Mouse (Mus musculus) hindbrain, embryonic 16.5 days (tissue): ENCODE data around the gene Gm14401. TPM values are rescaled to one million over a fixed set of nuclear protein-coding genes. Genes with fewer than 3 reads are reported as not detected.
"Not testable (repeated sequence)": the region's sequence is repeated elsewhere in the genome, so short reads cannot be mapped to it uniquely, and the experiment has no call there.

ENCODE experiments used
- ATAC-seq: fragments of 200-750 bp; cut with Nextera tagmentation; 2 replicates; pipeline ENCODE4 v1.8.0; 2017; ENCODE audit warnings: moderate TSS enrichment, moderate library complexity
- H3K27ac ChIP-seq: fragments of 300-500 bp; sonication (generic); 2 replicates; pipeline ENCODE4 v1.5.1; 2014; ENCODE audit warnings: low read depth, mild to moderate bottlenecking, control low read depth, low read length, moderate library complexity
- H3K27me3 ChIP-seq: fragments of 300-500 bp; sonication (generic); replicated peaks from 2 replicates; pipeline ENCODE4 v1.6.1; 2014; ENCODE audit warnings: low read length; ENCODE audit not compliant: control insufficient read depth, insufficient read depth
- H3K36me3 ChIP-seq: fragments of 300-500 bp; sonication (generic); 2 replicates; pipeline ENCODE4 v1.6.1; 2014; ENCODE audit warnings: mild to moderate bottlenecking, low read length, moderate library complexity, mixed read lengths; ENCODE audit not compliant: control insufficient read depth, insufficient read depth
- H3K4me1 ChIP-seq: fragments of 300-500 bp; sonication (generic); 2 replicates; pipeline ENCODE4 v1.6.1; 2014; ENCODE audit warnings: low read depth, low read length; ENCODE audit not compliant: control insufficient read depth, insufficient read depth
- H3K4me2 ChIP-seq: fragments of 300-500 bp; sonication (generic); 2 replicates; pipeline ENCODE4 v1.6.1; 2014; ENCODE audit warnings: mild to moderate bottlenecking, low read length, control low read depth, moderate library complexity
- H3K4me3 ChIP-seq: fragments of 300-500 bp; sonication (generic); 2 replicates; pipeline ENCODE4 v1.5.1; 2014; ENCODE audit warnings: mild to moderate bottlenecking, low read length, control low read depth, moderate library complexity
- H3K9ac ChIP-seq: fragments of 300-500 bp; sonication (generic); 2 replicates; pipeline ENCODE4 v1.6.1; 2014; ENCODE audit warnings: low read depth, mild to moderate bottlenecking, control low read depth, low read length, moderate library complexity
- H3K9me3 ChIP-seq: fragments of 300-500 bp; sonication (generic); 2 replicates; pipeline ENCODE4 v1.6.1; 2014; ENCODE audit warnings: mild to moderate bottlenecking, low read length, moderate library complexity; ENCODE audit not compliant: control insufficient read depth
- WGBS: fragments of 180-500 bp; shearing (Covaris S2); extraction: QIAGEN DNeasy Blood & Tissue Kit; methylation state at CpG from one replicate; pipeline ENCODE4 v1.1.7; 2014; 5-methylcytosine and 5-hydroxymethylcytosine counted together
- polyA plus RNA-seq: library from polyadenylated mRNA; unstranded; fragments of >200 nt; fragmentation: Nextera tagmentation; extraction: Ambion mirVana; gene quantifications from 2 replicates; pipeline ENCODE4 v1.2.1, GENCODE M21; 2015

Gene Gm14401
- polyA plus RNA-seq: 0.18 TPM in 1 of 2 replicates, not detected in the other

- WGBS: 71% methylated on average over 7 of the region's 7 CpGs
- not testable (repeated sequence) for ATAC-seq, H3K27ac ChIP-seq, H3K27me3 ChIP-seq, H3K4me2 ChIP-seq, H3K4me3 ChIP-seq, H3K9ac ChIP-seq, H3K36me3 ChIP-seq, H3K9me3 ChIP-seq, H3K4me1 ChIP-seq
These were observed at the start of gene Gm14401 for GRCm38 (mm10) chr2:177073432-177074423. Gene Gm14401, plus strand, starts transcription at chr2:177074320.

DNA sequence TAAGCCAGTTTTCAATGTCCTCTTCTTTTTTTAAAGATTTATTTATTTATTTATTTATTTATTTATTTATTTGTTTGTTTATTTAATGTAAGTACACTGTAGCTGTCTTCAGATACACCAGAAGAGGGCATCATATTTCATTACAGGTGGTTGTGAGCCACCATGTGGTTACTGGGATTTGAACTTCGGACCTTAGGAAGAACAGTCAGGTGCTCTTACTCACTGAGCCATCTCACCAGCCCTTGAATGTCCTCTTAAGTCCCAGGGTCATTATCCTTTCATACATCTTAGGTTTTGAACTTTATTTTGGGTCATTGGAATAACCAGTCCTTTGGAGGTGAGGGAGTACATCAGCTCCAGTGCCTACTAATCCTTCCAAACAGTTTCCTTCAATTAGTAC lies 1.3 kb upstream of the Gm14401 start:
- not testable (repeated sequence) for H3K9ac ChIP-seq, H3K4me3 ChIP-seq, H3K27ac ChIP-seq, H3K4me1 ChIP-seq, ATAC-seq, H3K27me3 ChIP-seq, H3K9me3 ChIP-seq, H3K4me2 ChIP-seq, H3K36me3 ChIP-seq
- WGBS: 92% methylated on average over 1 of the region's 1 CpGs

- not testable (repeated sequence) for H3K9me3 ChIP-seq, H3K4me1 ChIP-seq, H3K36me3 ChIP-seq, H3K27me3 ChIP-seq, H3K9ac ChIP-seq, H3K4me2 ChIP-seq, H3K4me3 ChIP-seq, ATAC-seq, H3K27ac ChIP-seq
These were observed 895 bp downstream of the Gm14401 start for GRCm38 (mm10) chr2:177075015-177075414.

DNA sequence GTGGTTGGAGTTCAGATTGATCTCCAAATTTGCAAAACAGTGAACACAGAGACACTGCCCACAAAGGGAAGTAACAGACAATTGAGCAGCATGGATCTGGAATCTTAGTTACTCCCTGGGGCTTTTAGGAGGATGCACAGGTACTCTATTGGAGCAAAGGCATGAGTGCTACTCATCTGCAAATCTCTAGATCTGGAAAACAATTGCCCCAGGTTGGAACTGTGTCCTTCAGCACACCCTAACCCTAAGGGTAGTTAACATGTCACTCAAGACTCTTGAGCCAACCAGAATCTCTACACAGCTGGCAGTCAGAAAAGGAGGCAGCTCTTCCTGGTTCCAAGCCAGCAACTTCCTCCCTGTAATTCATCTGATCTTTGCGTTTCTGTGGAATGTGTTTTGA lies 5.7 kb downstream of the Gm14401 start:
- H3K4me3 ChIP-seq, H3K4me2 ChIP-seq, H3K9me3 ChIP-seq, H3K9ac ChIP-seq, H3K27ac ChIP-seq, ATAC-seq, H3K27me3 ChIP-seq, H3K4me1 ChIP-seq, H3K36me3 ChIP-seq: not testable (repeated sequence)
- WGBS: 88% methylated on average over 1 of the region's 1 CpGs

DNA sequence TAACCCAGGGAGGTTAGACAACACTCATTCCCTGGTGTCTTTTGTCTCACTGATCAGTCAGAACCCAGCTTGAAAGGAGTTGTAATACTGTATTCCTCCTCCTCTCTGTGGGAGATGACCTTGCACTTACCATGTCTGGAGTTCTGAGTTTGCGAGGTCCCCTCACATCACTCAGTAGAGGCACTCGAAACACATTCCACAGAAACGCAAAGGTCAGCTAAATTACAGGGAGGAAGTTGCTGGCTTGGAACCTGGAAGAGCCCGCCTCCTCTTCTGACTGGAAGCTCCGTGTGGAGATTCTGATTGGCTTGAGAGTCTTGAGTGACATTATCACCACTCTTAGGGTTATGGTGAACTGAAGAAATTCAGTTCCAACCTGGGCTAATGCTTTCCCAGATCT lies 35.0 kb downstream of the Gm14401 start:
- not testable (repeated sequence) for H3K9me3 ChIP-seq, H3K36me3 ChIP-seq, H3K27me3 ChIP-seq, H3K4me3 ChIP-seq, H3K27ac ChIP-seq, H3K4me1 ChIP-seq, H3K9ac ChIP-seq, H3K4me2 ChIP-seq, ATAC-seq
- 92% methylated on average over 5 of the region's 5 CpGs for WGBS

DNA sequence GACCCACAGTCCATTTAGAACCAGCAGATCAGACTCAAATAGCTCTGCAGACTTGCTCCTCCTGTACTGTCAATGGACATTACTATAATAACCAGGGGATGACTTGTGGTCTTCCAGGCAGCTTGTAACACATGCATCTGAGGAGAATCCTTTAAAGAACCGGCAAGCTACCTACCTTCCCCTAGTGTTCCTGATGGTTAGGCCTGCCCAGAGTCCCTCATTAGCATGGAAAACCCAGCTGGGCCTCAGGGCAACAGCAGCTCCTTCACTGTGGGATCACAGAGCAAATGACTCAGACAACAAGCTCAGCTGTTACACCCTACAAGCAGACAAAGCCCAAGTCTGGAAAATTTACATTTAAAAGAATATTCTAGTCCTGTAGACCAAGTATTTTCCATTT lies 55.0 kb downstream of the Gm14401 start:
- H3K4me1 ChIP-seq, H3K27me3 ChIP-seq, ATAC-seq, H3K36me3 ChIP-seq, H3K9ac ChIP-seq, H3K27ac ChIP-seq, H3K4me3 ChIP-seq, H3K9me3 ChIP-seq, H3K4me2 ChIP-seq: not testable (repeated sequence)
- WGBS: 41% methylated on average over 1 of the region's 1 CpGs

Other genes starting within 250 kb of the Gm14401 start
- gene Gm14408, start 243.2 kb upstream of the Gm14401 start, polyA plus RNA-seq: not detected in 2 replicates
- gene Gm14296, start 146.5 kb upstream of the Gm14401 start, polyA plus RNA-seq: 13.7 TPM in 2 replicates
- 8.7 and 9.6 TPM in 2 replicates for gene Gm14419, start 73.4 kb upstream of the Gm14401 start, polyA plus RNA-seq
- 37.9 and 44.8 TPM in 2 replicates for gene Gm14410, start 132.1 kb downstream of the Gm14401 start, polyA plus RNA-seq
- gene Gm14409, start 192.7 kb downstream of the Gm14401 start, polyA plus RNA-seq: not detected in 2 replicates
- gene Gm14412, start 250.0 kb downstream of the Gm14401 start, polyA plus RNA-seq: 0.13 and 0.22 TPM in 2 replicates